In genomic region chr1:132346951-132347350, GRCm38 (mm10) we compare ENCODE assay signal across 17 mouse cellular contexts. TPM values are rescaled to one million over a fixed set of nuclear protein-coding genes. Genes with fewer than 3 reads are reported as not detected.
DNase-seq lines count a peak whose midpoint lies in the region; ATAC-seq lines count a peak whose summit lies in the region.
"Had no signal": no experiment of that assay in that cellular context is flagged by ENCODE, and none has a peak within 500 bp of the region (broad histone marks: within the 10 kb centered on the region; RNA-seq: fewer than 3 reads in every experiment).

No protein-coding gene starts in this region.

- peak overlapping the region; percentile 68; the same call in 1 of the 2 replicates for H3K27ac ChIP-seq in hindbrain, embryonic 10.5 days
- H3K27ac ChIP-seq in hindbrain, embryonic 16.5 days (ENCODE audit: low read depth, low read length) = no peak overlapping the region
- peak overlapping the region; percentile 43; the same call in 1 of the 2 replicates for H3K27ac ChIP-seq in liver, embryonic 12.5 days
- peak overlapping the region; percentile 84 for H3K27ac ChIP-seq in stomach, embryonic 16.5 days (ENCODE audit: low read length)
- H3K27ac ChIP-seq: embryonic facial prominence, embryonic 12.5 days; liver, embryonic 15.5 days; neural tube, embryonic 12.5 days had no signal

- no peaks in the 10 kb centered on the region for H3K36me3 ChIP-seq in hindbrain, embryonic 10.5 days
- no peaks in the 10 kb centered on the region for H3K36me3 ChIP-seq in hindbrain, embryonic 16.5 days (ENCODE audit: control insufficient read depth, insufficient read depth, low read length)
- H3K36me3 ChIP-seq in liver, embryonic 12.5 days = no peaks in the 10 kb centered on the region
- H3K36me3 ChIP-seq in stomach, embryonic 16.5 days (ENCODE audit: control insufficient read depth, insufficient read depth, low read length) = no peaks in the 10 kb centered on the region
- H3K36me3 ChIP-seq: embryonic facial prominence, embryonic 12.5 days; heart, embryonic 12.5 days; liver, embryonic 15.5 days; neural tube, embryonic 12.5 days had no signal

- DNase-seq in heart, adult 11 months = peak; percentile 93
- no peak for DNase-seq in heart, adult 9 months (ENCODE audit: low spot score in 2 of 2)
- no peak for DNase-seq in hindbrain, embryonic 10.5 days (ENCODE audit: low spot score)
- no peak for DNase-seq in liver
- DNase-seq in left cerebral cortex, adult 8-10 months (ENCODE audit: low spot score in 2 of 2) = no peak
- DNase-seq: adrenal gland, postnatal 14 days; cerebellum, adult 8-10 months; lung, postnatal 14 days had no signal

- H3K4me1 ChIP-seq in hindbrain, embryonic 10.5 days (replicated peaks) = peaks cover 19% of the 10 kb centered on the region
- H3K4me1 ChIP-seq in hindbrain, embryonic 16.5 days (ENCODE audit: control insufficient read depth, insufficient read depth, low read depth, low read length) = no peaks in the 10 kb centered on the region
- peaks cover 16% of the 10 kb centered on the region for H3K4me1 ChIP-seq in liver, embryonic 12.5 days
- peaks cover 12% of the 10 kb centered on the region; the same call in 1 of the 2 replicates for H3K4me1 ChIP-seq in stomach, embryonic 16.5 days (ENCODE audit: control insufficient read depth, insufficient read depth, low read length)
- H3K4me1 ChIP-seq: embryonic facial prominence, embryonic 12.5 days; neural tube, embryonic 12.5 days had no signal

- no peak for ATAC-seq in hindbrain, embryonic 16.5 days
- ATAC-seq in liver, embryonic 12.5 days = no peak
- ATAC-seq in stomach, embryonic 16.5 days (ENCODE audit: insufficient read depth, low FRiP score) = no peak

- H3K9ac ChIP-seq in hindbrain, embryonic 16.5 days (ENCODE audit: low read depth, low read length) = no peak overlapping the region
- no peak overlapping the region for H3K9ac ChIP-seq in liver, embryonic 12.5 days
- H3K9ac ChIP-seq in stomach, embryonic 16.5 days (ENCODE audit: low read length) = no peak overlapping the region
- H3K9ac ChIP-seq: embryonic facial prominence, embryonic 12.5 days; heart, embryonic 12.5 days; liver, embryonic 15.5 days; neural tube, embryonic 12.5 days had no signal

- H3K27me3 ChIP-seq in hindbrain, embryonic 10.5 days (ENCODE audit: insufficient read depth, poor library complexity, severe bottlenecking) = no peaks in the 10 kb centered on the region
- H3K27me3 ChIP-seq in hindbrain, embryonic 16.5 days (replicated peaks; ENCODE audit: control insufficient read depth, insufficient read depth, low read length) = no peaks in the 10 kb centered on the region
- 0 out of 2 replicates have a peak, but pooled peaks cover 7% of the 10 kb centered on the region for H3K27me3 ChIP-seq in liver, embryonic 12.5 days (replicated peaks)
- no peaks in the 10 kb centered on the region for H3K27me3 ChIP-seq in stomach, embryonic 16.5 days (ENCODE audit: control insufficient read depth, insufficient read depth, low read length)
- H3K27me3 ChIP-seq: embryonic facial prominence, embryonic 12.5 days; heart, embryonic 12.5 days; neural tube, embryonic 12.5 days had no signal

- no peak overlapping the region for H3K4me2 ChIP-seq in hindbrain, embryonic 16.5 days (ENCODE audit: low read length)
- H3K4me2 ChIP-seq in liver, embryonic 12.5 days = no peak overlapping the region
- no peak overlapping the region for H3K4me2 ChIP-seq in stomach, embryonic 16.5 days (ENCODE audit: low read depth, low read length)
- H3K4me2 ChIP-seq: embryonic facial prominence, embryonic 12.5 days; heart, embryonic 12.5 days; liver, embryonic 15.5 days; neural tube, embryonic 12.5 days had no signal

- H3K4me3 ChIP-seq in hindbrain, embryonic 10.5 days = no peak overlapping the region
- no peak overlapping the region for H3K4me3 ChIP-seq in hindbrain, embryonic 16.5 days (ENCODE audit: low read length)
- H3K4me3 ChIP-seq in liver, embryonic 12.5 days = no peak overlapping the region
- no peak overlapping the region for H3K4me3 ChIP-seq in stomach, embryonic 16.5 days (replicated peaks; ENCODE audit: low read length)
- H3K4me3 ChIP-seq: embryonic facial prominence, embryonic 12.5 days; heart, embryonic 12.5 days; liver, embryonic 15.5 days; megakaryocyte, embryonic 14.5 days; neural tube, embryonic 12.5 days had no signal

- peaks cover 5% of the 10 kb centered on the region for H3K9me3 ChIP-seq in hindbrain, embryonic 10.5 days
- no peaks in the 10 kb centered on the region for H3K9me3 ChIP-seq in hindbrain, embryonic 16.5 days (ENCODE audit: control insufficient read depth, low read length)
- H3K9me3 ChIP-seq in liver, embryonic 12.5 days (replicated peaks) = peaks cover 8% of the 10 kb centered on the region
- H3K9me3 ChIP-seq in stomach, embryonic 16.5 days (replicated peaks; ENCODE audit: control insufficient read depth, low read length) = no peaks in the 10 kb centered on the region
- H3K9me3 ChIP-seq: embryonic facial prominence, embryonic 12.5 days; neural tube, embryonic 12.5 days had no signal

RNA-seq across cellular contexts. Expression of gene Nuak2, which starts 31.0 kb away (rescaled TPM):
- 42.3 and 44.4 TPM in 2 replicates for polyA plus RNA-seq in hindbrain, embryonic 10.5 days (2016; fragmentation: Nextera tagmentation; extraction: Ambion mirVana)
- polyA plus RNA-seq in hindbrain, embryonic 16.5 days (2015; fragmentation: Nextera tagmentation; extraction: Ambion mirVana) = 11.1 and 12.8 TPM in 2 replicates
- polyA plus RNA-seq in liver, embryonic 12.5 days (2016; fragmentation: Nextera tagmentation; extraction: Ambion mirVana) = 1.3 and 1.7 TPM in 2 replicates
- polyA plus RNA-seq in stomach, embryonic 16.5 days (2015; fragmentation: Nextera tagmentation; extraction: Ambion mirVana) = 6.8 and 6.9 TPM in 2 replicates
- total RNA-seq in left cerebral cortex, adult 8-10 months (2022) = 1 to 10 TPM in 3 of 4 experiments, under 1 TPM in 1; 0.81 to 1.7 (median 1.3) TPM

RNA-seq across cellular contexts. Expression of gene Tmcc2, which starts 44.1 kb away (rescaled TPM):
- 15.1 and 18.7 TPM in 2 replicates for polyA plus RNA-seq in hindbrain, embryonic 10.5 days (2016; fragmentation: Nextera tagmentation; extraction: Ambion mirVana)
- 26.6 and 35.5 TPM in 2 replicates for polyA plus RNA-seq in hindbrain, embryonic 16.5 days (2015; fragmentation: Nextera tagmentation; extraction: Ambion mirVana)
- 342 and 350 TPM in 2 replicates for polyA plus RNA-seq in liver, embryonic 12.5 days (2016; fragmentation: Nextera tagmentation; extraction: Ambion mirVana)
- polyA plus RNA-seq in stomach, embryonic 16.5 days (2015; fragmentation: Nextera tagmentation; extraction: Ambion mirVana) = 25.5 and 28.3 TPM in 2 replicates
- total RNA-seq in left cerebral cortex, adult 8-10 months (2022) = 100 to 1,000 TPM; 182 to 205 (median 192) TPM

RNA-seq across cellular contexts. Expression of gene Klhdc8a, which starts 48.5 kb away (rescaled TPM):
- polyA plus RNA-seq in hindbrain, embryonic 10.5 days (2016; fragmentation: Nextera tagmentation; extraction: Ambion mirVana) = 1.0 and 3.5 TPM in 2 replicates
- polyA plus RNA-seq in hindbrain, embryonic 16.5 days (2015; fragmentation: Nextera tagmentation; extraction: Ambion mirVana) = 8.3 and 10.0 TPM in 2 replicates
- 0.06 and 0.07 TPM in 2 replicates for polyA plus RNA-seq in liver, embryonic 12.5 days (2016; fragmentation: Nextera tagmentation; extraction: Ambion mirVana)
- polyA plus RNA-seq in stomach, embryonic 16.5 days (2015; fragmentation: Nextera tagmentation; extraction: Ambion mirVana) = 0.09 and 0.18 TPM in 2 replicates
- 10 to 100 TPM; 12.3 to 15.1 (median 13.6) TPM for total RNA-seq in left cerebral cortex, adult 8-10 months (2022)
- polyA plus RNA-seq: stomach, embryonic 14.5 days had no signal
